Mouse (Mus musculus): ENCODE results near the gene Skiv2l. TPM values are rescaled to one million over a fixed set of nuclear protein-coding genes. Genes with fewer than 3 reads are reported as not detected.
A peak's percentile ranks its signal among the peaks of the same experiment; 100 is the strongest.
"Not testable (repeated sequence)": the region's sequence is repeated elsewhere in the genome, so short reads cannot be mapped to it uniquely, and the experiment has no call there.

Skiv2l gene
- total and polyA plus RNA-seq, 2 experiments from 2014 or later, result 45.1 to 98.8 TPM

- Histone ChIP-seq H3K9ac (replicated peaks; ENCODE audit: low read length, poor library complexity, severe bottlenecking) (no peak overlapping the region), H3K4me3 (ENCODE audit: low read depth, low read length) (no peak overlapping the region), H3K9me3 (ENCODE audit: low read length) (no peaks in the 10 kb centered on the region), H3K36me3 (ENCODE audit: insufficient read depth, low read length) (no peaks in the 10 kb centered on the region), H3K4me1 (ENCODE audit: insufficient read depth, low read length) (no peaks in the 10 kb centered on the region), H3K4me2 (ENCODE audit: low read depth, low read length, poor library complexity, severe bottlenecking) (no peak overlapping the region), H3K27me3 (ENCODE audit: insufficient read depth, low read length) (no peaks in the 10 kb centered on the region), H3K27ac (ENCODE audit: low read depth, low read length) (no peak overlapping the region)
- no peak for ATAC-seq (ENCODE audit: low FRiP score)
- TF ChIP-seq CTCF (IDR thresholded peaks at IDR 0.05), result no peak
- DNase-seq (ENCODE audit: low spot score), result no peak
- WGBS, result 89% methylated on average over 14 of the region's 17 CpGs
These were observed 51.0 kb downstream of the Skiv2l start for GRCm38 (mm10) chr17:34798866-34799530.

GRCm38 (mm10) chr17:34798071-34798470, 51.9 kb downstream of the Skiv2l start:
- not testable (repeated sequence) for ATAC-seq (ENCODE audit: low FRiP score); H3K9ac ChIP-seq (replicated peaks; ENCODE audit: low read length, poor library complexity, severe bottlenecking); H3K4me2 ChIP-seq (ENCODE audit: low read depth, low read length, poor library complexity, severe bottlenecking); H3K27ac ChIP-seq (ENCODE audit: low read depth, low read length); H3K9me3 ChIP-seq (ENCODE audit: low read length); H3K27me3 ChIP-seq (ENCODE audit: insufficient read depth, low read length); DNase-seq (ENCODE audit: low spot score); H3K36me3 ChIP-seq (ENCODE audit: insufficient read depth, low read length); H3K4me1 ChIP-seq (ENCODE audit: insufficient read depth, low read length); H3K4me3 ChIP-seq (ENCODE audit: low read depth, low read length)
- WGBS, result 91% methylated on average over 6 of the region's 7 CpGs

GRCm38 (mm10) chr17:34797211-34797995, 52.6 kb downstream of the Skiv2l start:
- H3K27me3 ChIP-seq (ENCODE audit: insufficient read depth, low read length); H3K9ac ChIP-seq (replicated peaks; ENCODE audit: low read length, poor library complexity, severe bottlenecking); ATAC-seq (ENCODE audit: low FRiP score); H3K4me2 ChIP-seq (ENCODE audit: low read depth, low read length, poor library complexity, severe bottlenecking); H3K9me3 ChIP-seq (ENCODE audit: low read length); H3K27ac ChIP-seq (ENCODE audit: low read depth, low read length); H3K4me1 ChIP-seq (ENCODE audit: insufficient read depth, low read length); H3K4me3 ChIP-seq (ENCODE audit: low read depth, low read length); H3K36me3 ChIP-seq (ENCODE audit: insufficient read depth, low read length); DNase-seq (ENCODE audit: low spot score): not testable (repeated sequence)
- WGBS, result 91% methylated on average over 10 of the region's 10 CpGs

- Histone ChIP-seq H3K27me3 (ENCODE audit: insufficient read depth, low read length) (no peaks in the 10 kb centered on the region), H3K4me3 (ENCODE audit: low read depth, low read length) (no peak overlapping the region), H3K9ac (replicated peaks; ENCODE audit: low read length, poor library complexity, severe bottlenecking) (no peak overlapping the region), H3K4me2 (ENCODE audit: low read depth, low read length, poor library complexity, severe bottlenecking) (no peak overlapping the region), H3K9me3 (ENCODE audit: low read length) (no peaks in the 10 kb centered on the region), H3K4me1 (ENCODE audit: insufficient read depth, low read length) (no peaks in the 10 kb centered on the region), H3K27ac (ENCODE audit: low read depth, low read length) (no peak overlapping the region), H3K36me3 (ENCODE audit: insufficient read depth, low read length) (no peaks in the 10 kb centered on the region)
- no peak for TF ChIP-seq CTCF (IDR thresholded peaks at IDR 0.05)
- ATAC-seq (ENCODE audit: low FRiP score), result no peak
- DNase-seq (ENCODE audit: low spot score), result no peak
- 84% methylated on average over 8 of the region's 8 CpGs for WGBS
These were observed 53.5 kb downstream of the Skiv2l start for GRCm38 (mm10) chr17:34796311-34797140.

GRCm38 (mm10) chr17:34795633-34796032, 54.4 kb downstream of the Skiv2l start:
- no peak for ATAC-seq (ENCODE audit: low FRiP score)
- no peak for DNase-seq (ENCODE audit: low spot score)
- Histone ChIP-seq H3K4me3 (ENCODE audit: low read depth, low read length) (no peak overlapping the region), H3K27ac (ENCODE audit: low read depth, low read length) (no peak overlapping the region), H3K4me2 (ENCODE audit: low read depth, low read length, poor library complexity, severe bottlenecking) (no peak overlapping the region), H3K36me3 (ENCODE audit: insufficient read depth, low read length) (no peaks in the 10 kb centered on the region), H3K9ac (replicated peaks; ENCODE audit: low read length, poor library complexity, severe bottlenecking) (no peak overlapping the region), H3K27me3 (ENCODE audit: insufficient read depth, low read length) (no peaks in the 10 kb centered on the region), H3K4me1 (ENCODE audit: insufficient read depth, low read length) (no peaks in the 10 kb centered on the region), H3K9me3 (ENCODE audit: low read length) (no peaks in the 10 kb centered on the region)
- WGBS, result 67% methylated on average over 9 of the region's 9 CpGs
- TF ChIP-seq CTCF (IDR thresholded peaks at IDR 0.05), result peak; percentile 53
